Mouse (Mus musculus): ENCODE results near the gene Zbtb16. TPM values are rescaled to one million over a fixed set of nuclear protein-coding genes. Genes with fewer than 3 reads are reported as not detected.

The Zbtb16 gene
- total RNA-seq, 1 experiment: 0.36 TPM

DNA sequence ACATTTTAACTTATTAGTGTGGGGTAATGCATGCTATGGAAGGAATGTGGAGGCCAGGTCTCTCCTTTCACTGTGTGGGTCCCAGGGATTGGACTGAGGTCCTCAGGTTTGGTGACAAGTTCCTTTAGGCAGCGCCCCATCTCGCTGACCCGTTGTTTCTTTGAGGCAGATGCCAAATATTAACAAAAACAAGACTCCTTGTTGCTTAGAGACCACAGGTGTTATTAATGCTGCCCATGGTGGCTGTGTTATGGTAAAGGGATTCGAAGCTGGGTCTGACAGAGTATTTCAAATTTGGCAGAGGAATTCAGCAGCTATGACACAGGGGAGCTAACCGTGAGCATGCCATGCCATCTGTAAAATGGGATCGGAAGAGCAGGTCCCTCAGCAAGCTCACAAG lies 114.4 kb downstream of the Zbtb16 start:
- in situ Hi-C loops (cut with MboI; ENCODE audit: low sequenced_read_pairs in 2 of 2, unreplicated experiment in 2 of 2): no loop called here
- Histone ChIP-seq H3K27ac (ENCODE audit: insufficient read depth, low read depth, low read length, poor library complexity, severe bottlenecking) (no peak overlapping the region), H3K4me1 (ENCODE audit: control insufficient read depth in 2 of 2, insufficient read depth in 2 of 2, low read length in 2 of 2, poor library complexity in 1 of 2) (no peaks in the 10 kb centered on the region), H3K9ac (ENCODE audit: insufficient read depth, low read depth, low read length, poor library complexity, severe bottlenecking) (no peak overlapping the region), H3K36me3 (ENCODE audit: control insufficient read depth, insufficient read depth, low read length, poor library complexity, severe bottlenecking) (no peaks in the 10 kb centered on the region), H3K9me3 (ENCODE audit: control insufficient read depth, insufficient read depth, low read depth, low read length) (no peaks in the 10 kb centered on the region), H3K4me3 (ENCODE audit: insufficient read depth in 1 of 2, low read depth in 1 of 2, low read length in 2 of 2, poor library complexity in 1 of 2, severe bottlenecking in 1 of 2) (no peak overlapping the region)
- no peak for DNase-seq (ENCODE audit: low read depth, low spot score)
- TF ChIP-seq ZNF384 (IDR thresholded peaks at IDR 0.05; ENCODE audit: low read depth, low read length) (no peak), HCFC1 (IDR thresholded peaks at IDR 0.05; ENCODE audit: borderline replicate concordance, insufficient read depth, low read length) (no peak), MAFK (IDR thresholded peaks at IDR 0.05; ENCODE audit: insufficient read depth, low read depth, low read length) (no peak), ZC3H11A (IDR thresholded peaks at IDR 0.05; ENCODE audit: borderline replicate concordance, low read depth, low read length) (no peak), CHD2 (IDR thresholded peaks at IDR 0.05; ENCODE audit: low read depth, low read length) (no peak)

DNA sequence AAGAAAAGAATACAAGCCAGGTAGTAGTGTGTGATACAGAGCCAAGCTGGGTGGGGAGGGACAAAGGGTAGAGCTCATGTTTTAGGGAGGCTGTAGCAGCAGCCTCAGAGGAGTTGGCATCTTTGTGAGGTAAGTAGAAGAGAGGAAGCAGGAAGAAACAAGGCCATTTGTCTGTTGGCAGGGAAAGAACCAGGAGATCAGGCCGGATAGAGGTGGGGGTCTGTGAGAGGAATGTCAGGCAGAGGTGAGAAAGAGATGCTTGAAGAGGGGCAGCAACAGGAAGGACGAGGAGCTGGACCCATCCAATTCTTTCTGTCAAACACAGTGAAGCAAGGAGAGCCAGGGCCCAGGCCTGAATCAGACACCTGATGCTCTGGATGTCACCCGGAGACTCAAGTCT lies 114.8 kb downstream of the Zbtb16 start:
- Histone ChIP-seq H3K27ac (ENCODE audit: insufficient read depth, low read depth, low read length, poor library complexity, severe bottlenecking) (no peak overlapping the region), H3K4me3 (ENCODE audit: insufficient read depth in 1 of 2, low read depth in 1 of 2, low read length in 2 of 2, poor library complexity in 1 of 2, severe bottlenecking in 1 of 2) (no peak overlapping the region), H3K9me3 (ENCODE audit: control insufficient read depth, insufficient read depth, low read depth, low read length) (no peaks in the 10 kb centered on the region), H3K4me1 (ENCODE audit: control insufficient read depth in 2 of 2, insufficient read depth in 2 of 2, low read length in 2 of 2, poor library complexity in 1 of 2) (no peaks in the 10 kb centered on the region), H3K36me3 (ENCODE audit: control insufficient read depth, insufficient read depth, low read length, poor library complexity, severe bottlenecking) (no peaks in the 10 kb centered on the region), H3K9ac (ENCODE audit: insufficient read depth, low read depth, low read length, poor library complexity, severe bottlenecking) (no peak overlapping the region)
- in situ Hi-C loops (cut with MboI; ENCODE audit: low sequenced_read_pairs in 2 of 2, unreplicated experiment in 2 of 2): no loop called here
- DNase-seq (ENCODE audit: low read depth, low spot score): no peak
- TF ChIP-seq MAFK (IDR thresholded peaks at IDR 0.05; ENCODE audit: insufficient read depth, low read depth, low read length): no peak
- no peak for TF ChIP-seq ZNF384 (IDR thresholded peaks at IDR 0.05; ENCODE audit: low read depth, low read length)

- H3K9me3 ChIP-seq (ENCODE audit: control insufficient read depth, insufficient read depth, low read depth, low read length): no peaks in the 10 kb centered on the region
- no peak overlapping the region for H3K27ac ChIP-seq (ENCODE audit: insufficient read depth, low read depth, low read length, poor library complexity, severe bottlenecking)
- H3K9ac ChIP-seq (ENCODE audit: insufficient read depth, low read depth, low read length, poor library complexity, severe bottlenecking): no peak overlapping the region
- TF ChIP-seq HCFC1 (IDR thresholded peaks at IDR 0.05; ENCODE audit: borderline replicate concordance, insufficient read depth, low read length) (no peak), ZNF384 (IDR thresholded peaks at IDR 0.05; ENCODE audit: low read depth, low read length) (no peak), CHD2 (IDR thresholded peaks at IDR 0.05; ENCODE audit: low read depth, low read length) (no peak), ZC3H11A (IDR thresholded peaks at IDR 0.05; ENCODE audit: borderline replicate concordance, low read depth, low read length) (no peak), MAFK (IDR thresholded peaks at IDR 0.05; ENCODE audit: insufficient read depth, low read depth, low read length) (no peak)
- H3K4me1 ChIP-seq (ENCODE audit: control insufficient read depth in 2 of 2, insufficient read depth in 2 of 2, low read length in 2 of 2, poor library complexity in 1 of 2): no peaks in the 10 kb centered on the region
- no peak overlapping the region for H3K4me3 ChIP-seq (ENCODE audit: insufficient read depth in 1 of 2, low read depth in 1 of 2, low read length in 2 of 2, poor library complexity in 1 of 2, severe bottlenecking in 1 of 2)
- DNase-seq (ENCODE audit: low read depth, low spot score): no peak
- no peaks in the 10 kb centered on the region for H3K36me3 ChIP-seq (ENCODE audit: control insufficient read depth, insufficient read depth, low read length, poor library complexity, severe bottlenecking)
- in situ Hi-C loops (cut with MboI; ENCODE audit: low sequenced_read_pairs in 2 of 2, unreplicated experiment in 2 of 2): no loop called here
Measured at GRCm38 (mm10) chr9:48720251-48720963, 115.6 kb downstream of the Zbtb16 start.

- H3K36me3 ChIP-seq (ENCODE audit: control insufficient read depth, insufficient read depth, low read length, poor library complexity, severe bottlenecking): no peaks in the 10 kb centered on the region
- no peak for DNase-seq (ENCODE audit: low read depth, low spot score)
Measured at GRCm38 (mm10) chr9:48719619-48720018, 116.4 kb downstream of the Zbtb16 start.

GRCm38 (mm10) chr9:48716549-48716948 lies 119.5 kb downstream of the Zbtb16 start:
- TF ChIP-seq ZC3H11A (IDR thresholded peaks at IDR 0.05; ENCODE audit: borderline replicate concordance, low read depth, low read length): no peak
- TF ChIP-seq HCFC1 (IDR thresholded peaks at IDR 0.05; ENCODE audit: borderline replicate concordance, insufficient read depth, low read length): no peak
- no peak for TF ChIP-seq ZNF384 (IDR thresholded peaks at IDR 0.05; ENCODE audit: low read depth, low read length)
- no peak for TF ChIP-seq MAFK (IDR thresholded peaks at IDR 0.05; ENCODE audit: insufficient read depth, low read depth, low read length)
- no peak for TF ChIP-seq CHD2 (IDR thresholded peaks at IDR 0.05; ENCODE audit: low read depth, low read length)
- H3K9ac ChIP-seq (ENCODE audit: insufficient read depth, low read depth, low read length, poor library complexity, severe bottlenecking): no peak overlapping the region
- DNase-seq (ENCODE audit: low read depth, low spot score): no peak
- no peaks in the 10 kb centered on the region for H3K9me3 ChIP-seq (ENCODE audit: control insufficient read depth, insufficient read depth, low read depth, low read length)
- H3K4me1 ChIP-seq (ENCODE audit: control insufficient read depth in 2 of 2, insufficient read depth in 2 of 2, low read length in 2 of 2, poor library complexity in 1 of 2): no peaks in the 10 kb centered on the region
- in situ Hi-C loops (cut with MboI; ENCODE audit: low sequenced_read_pairs in 2 of 2, unreplicated experiment in 2 of 2): no loop called here
- H3K4me3 ChIP-seq (ENCODE audit: insufficient read depth in 1 of 2, low read depth in 1 of 2, low read length in 2 of 2, poor library complexity in 1 of 2, severe bottlenecking in 1 of 2): no peak overlapping the region
- H3K36me3 ChIP-seq (ENCODE audit: control insufficient read depth, insufficient read depth, low read length, poor library complexity, severe bottlenecking): no peaks in the 10 kb centered on the region
- no peak overlapping the region for H3K27ac ChIP-seq (ENCODE audit: insufficient read depth, low read depth, low read length, poor library complexity, severe bottlenecking)

More at GRCm38 (mm10) chr9:48719619-48720018, 116.4 kb downstream of the Zbtb16 start:
- no peaks in the 10 kb centered on the region for H3K4me1 ChIP-seq (ENCODE audit: control insufficient read depth in 2 of 2, insufficient read depth in 2 of 2, low read length in 2 of 2, poor library complexity in 1 of 2)
- no peak overlapping the region for H3K9ac ChIP-seq (ENCODE audit: insufficient read depth, low read depth, low read length, poor library complexity, severe bottlenecking)
- no peak overlapping the region for H3K4me3 ChIP-seq (ENCODE audit: insufficient read depth in 1 of 2, low read depth in 1 of 2, low read length in 2 of 2, poor library complexity in 1 of 2, severe bottlenecking in 1 of 2)
- TF ChIP-seq ZNF384 (IDR thresholded peaks at IDR 0.05; ENCODE audit: low read depth, low read length): no peak
- TF ChIP-seq ZC3H11A (IDR thresholded peaks at IDR 0.05; ENCODE audit: borderline replicate concordance, low read depth, low read length): no peak
- TF ChIP-seq CHD2 (IDR thresholded peaks at IDR 0.05; ENCODE audit: low read depth, low read length): no peak
- no peak for TF ChIP-seq MAFK (IDR thresholded peaks at IDR 0.05; ENCODE audit: insufficient read depth, low read depth, low read length)
- no peak for TF ChIP-seq HCFC1 (IDR thresholded peaks at IDR 0.05; ENCODE audit: borderline replicate concordance, insufficient read depth, low read length)
- no peak overlapping the region for H3K27ac ChIP-seq (ENCODE audit: insufficient read depth, low read depth, low read length, poor library complexity, severe bottlenecking)
- H3K9me3 ChIP-seq (ENCODE audit: control insufficient read depth, insufficient read depth, low read depth, low read length): no peaks in the 10 kb centered on the region
- in situ Hi-C loops (cut with MboI; ENCODE audit: low sequenced_read_pairs in 2 of 2, unreplicated experiment in 2 of 2): no loop called here
